Mouse (Mus musculus) spleen, adult 2 months (tissue): ENCODE results near the gene Clcf1.

Experiments used
- CTCF ChIP-seq: fragments of 200-500 bp; IDR thresholded peaks from 2 replicates; pipeline ENCODE4 v1.5.1; 2011; ENCODE audit warnings: mild to moderate bottlenecking, inconsistent platforms; ENCODE audit not compliant: insufficient read depth, insufficient read length, insufficient replicate concordance; ENCODE audit errors: extremely low read depth
- POLR2A ChIP-seq: fragments of 200-500 bp; IDR thresholded peaks from 2 replicates; pipeline ENCODE4 v1.6.1; 2011; ENCODE audit warnings: low read depth, low read length, inconsistent platforms

DNA sequence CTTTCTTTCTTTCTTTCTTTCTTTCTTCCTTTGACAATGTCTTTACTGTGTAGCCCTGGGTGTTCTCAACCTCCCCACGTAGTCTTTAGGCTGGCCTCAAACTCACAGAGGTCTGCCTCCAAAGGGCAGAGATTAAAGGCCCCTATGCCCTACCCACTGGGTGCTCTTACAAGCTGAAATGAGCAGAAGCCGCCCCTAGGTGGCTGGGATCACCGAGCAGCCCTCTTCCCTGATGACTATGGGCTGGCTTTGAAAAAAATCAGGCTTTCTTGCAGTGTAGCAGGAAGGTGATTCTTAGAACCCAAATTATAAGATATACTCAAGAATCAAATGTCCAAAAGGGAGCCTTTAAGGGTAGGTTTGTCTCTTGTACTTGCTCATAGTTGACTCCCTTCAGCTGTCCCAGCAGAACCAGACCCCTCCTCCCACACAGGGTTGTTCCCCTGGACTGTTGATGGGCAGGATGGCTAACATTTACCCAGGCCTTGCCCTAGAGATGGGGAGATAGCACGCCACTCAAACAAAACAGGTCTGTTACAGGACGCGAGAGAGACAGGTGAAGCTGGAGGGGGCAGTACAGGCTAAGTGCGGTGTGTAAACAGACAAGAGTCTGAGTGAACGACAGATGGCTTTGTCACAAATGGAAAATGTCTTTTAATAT lies 47.1 kb downstream of the Clcf1 start:
- TF ChIP-seq POLR2A (no peak), CTCF (peak; percentile 21; the same call in 1 of the 2 replicates)
